Mouse (Mus musculus): ENCODE data around the gene Lix1l. TPM values are rescaled to one million over a fixed set of nuclear protein-coding genes. Genes with fewer than 3 reads are reported as not detected.

The Lix1l gene
- total RNA-seq, 2 experiments from 2014 or later: 28.3 to 28.6 TPM

GRCm38 (mm10) chr3:96666916-96667315, 66.0 kb downstream of the Lix1l start:
- DNase-seq: no peak
- intact Hi-C loops (cut with DNase I): loop anchor here (5.0 kb wide), 1 partner anchor 40 kb away; the partner anchor contains the start of gene Nudt17

DNA sequence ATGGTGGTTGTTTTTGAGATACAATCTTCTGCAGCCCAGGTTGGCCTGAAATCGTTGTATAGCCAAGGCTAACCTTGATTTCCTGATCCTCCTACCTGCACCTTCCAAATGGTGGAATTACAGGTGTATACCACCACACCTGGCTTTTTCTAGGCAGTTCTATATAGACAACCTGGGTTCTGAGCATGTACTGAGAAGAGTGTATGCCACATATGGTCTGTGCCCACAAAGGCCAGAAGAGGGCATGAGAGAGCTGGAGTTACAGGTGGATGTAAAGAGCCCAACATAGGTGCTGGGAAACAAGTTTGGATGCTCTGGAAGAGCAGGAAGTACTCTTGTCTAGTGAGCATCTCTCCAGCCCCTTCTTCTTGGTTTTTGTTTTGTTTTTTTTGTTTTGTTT, 66.4 kb downstream of the Lix1l start:
- intact Hi-C loops (cut with DNase I): loop anchor here (5.0 kb wide), 1 partner anchor 40 kb away; the partner anchor contains the start of gene Nudt17
- peak in 1 of 2 experiments; percentile 17 for DNase-seq

- no peak for DNase-seq
- intact Hi-C loops (cut with DNase I): loop anchor here (5.0 kb wide), 1 partner anchor 39 kb away; the partner anchor contains the start of gene Nudt17
Measured at GRCm38 (mm10) chr3:96668424-96669067, 67.6 kb downstream of the Lix1l start.

GRCm38 (mm10) chr3:96669727-96670468, 68.9 kb downstream of the Lix1l start, which contains the start of gene Ankrd35:
TSS of gene Ankrd35 (plus strand) at chr3:96670131.
- peak; percentile 74 to 84 for DNase-seq
- intact Hi-C loops (cut with DNase I): loop anchor here (5.0 kb wide), 1 partner anchor 37 kb away; the partner anchor contains the start of gene Nudt17

- intact Hi-C loops (cut with DNase I): no loop called here
- DNase-seq: no peak
Measured at GRCm38 (mm10) chr3:96671519-96671918, 70.6 kb downstream of the Lix1l start.

GRCm38 (mm10) chr3:96673514-96673913, 72.6 kb downstream of the Lix1l start:
- DNase-seq: no peak
- intact Hi-C loops (cut with DNase I): no loop called here

DNA sequence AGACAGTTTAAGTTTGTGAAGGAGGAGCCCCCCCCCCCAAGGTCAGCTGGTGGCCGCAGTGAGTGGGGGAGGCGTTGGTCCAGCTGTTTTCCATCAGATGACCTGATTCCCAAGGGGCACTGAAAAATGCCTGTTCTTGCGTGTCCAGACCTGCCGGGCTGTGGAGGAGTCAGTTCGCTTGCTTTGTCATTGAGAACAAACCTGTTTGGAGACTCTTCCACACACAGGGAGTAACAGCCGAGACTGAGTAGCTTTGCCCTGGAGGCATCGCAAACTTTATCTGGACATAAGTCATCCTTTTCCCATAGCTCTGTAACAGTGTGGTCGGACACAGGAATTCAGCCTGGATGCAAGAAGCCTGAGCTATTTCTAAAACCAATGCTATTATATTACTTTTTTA, 73.5 kb downstream of the Lix1l start:
- DNase-seq: no peak
- intact Hi-C loops (cut with DNase I): no loop called here

DNA sequence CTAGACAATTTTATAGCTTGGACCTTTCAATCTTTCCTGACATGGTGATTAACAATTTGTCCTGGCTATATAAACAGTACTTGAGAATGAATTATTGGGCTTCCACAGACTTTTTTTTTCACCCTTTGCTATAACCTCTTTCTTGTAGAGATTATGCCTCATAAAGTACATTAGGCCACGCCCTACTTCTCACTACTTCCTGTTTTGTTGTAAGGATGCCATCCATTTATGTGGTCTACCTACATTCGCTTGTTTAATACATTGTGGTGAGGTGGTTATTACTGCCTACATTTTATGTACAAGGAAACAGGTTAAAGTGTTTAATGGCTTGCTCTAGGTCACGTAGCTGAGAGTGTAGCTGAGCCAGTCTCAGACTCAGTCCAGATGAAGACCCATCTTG, 74.2 kb downstream of the Lix1l start:
- intact Hi-C loops (cut with DNase I): no loop called here
- no peak for DNase-seq

DNA sequence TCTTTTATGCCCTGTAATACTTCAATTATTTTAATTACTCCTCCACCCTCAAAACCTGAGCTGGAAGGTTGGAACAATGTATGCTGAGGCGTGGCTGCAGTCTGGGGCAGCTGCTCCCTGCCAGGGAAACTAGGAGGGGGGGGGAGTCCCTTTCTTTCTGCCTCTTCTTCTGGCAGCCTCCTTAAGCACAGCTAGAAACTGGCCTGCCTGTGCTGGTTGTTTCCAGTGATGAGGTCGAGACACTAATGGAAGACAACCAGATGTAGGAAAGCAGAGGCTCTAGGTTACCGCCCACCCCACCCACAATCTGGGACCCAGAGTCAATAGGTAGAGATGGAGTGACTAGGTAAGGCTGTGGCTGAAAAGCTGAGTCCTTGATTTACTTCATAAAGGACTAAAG, 74.7 kb downstream of the Lix1l start:
- intact Hi-C loops (cut with DNase I): no loop called here
- no peak for DNase-seq

Other genes with a start within 250 kb of the Lix1l start
- gene BC107364, start 148.8 kb upstream of the Lix1l start, total RNA-seq (2021): not detected
- gene Hfe2, start 76.0 kb upstream of the Lix1l start, total RNA-seq (2021): 100 to 1,000 TPM; 219 to 221 TPM
- 100 to 1,000 TPM; 512 to 552 TPM for gene Txnip, start 43.2 kb upstream of the Lix1l start, total RNA-seq (2021)
- 1 to 10 TPM; 3.7 to 4.5 TPM for gene Gm16253, start 24.2 kb upstream of the Lix1l start, total RNA-seq (2021)
- gene Polr3gl, start 7.0 kb upstream of the Lix1l start, total RNA-seq (2021): 10 to 100 TPM; 21.8 to 25.3 TPM
- 1 to 10 TPM; 1.3 to 1.8 TPM for gene Ankrd34a, start 4.5 kb upstream of the Lix1l start, total RNA-seq (2021)
- gene Rbm8a, start 28.8 kb downstream of the Lix1l start, total RNA-seq (2021): 10 to 100 TPM; 37.9 to 40.5 TPM
- 10 to 100 TPM; 30.5 to 30.7 TPM for gene Pex11b, start 34.2 kb downstream of the Lix1l start, total RNA-seq (2021)
- gene Gm42957, start 34.3 kb downstream of the Lix1l start, total RNA-seq (2021): under 1 TPM in 1 of 2 experiments, not detected in 1; 0.17 TPM
- 1 to 10 TPM in 1 of 2 experiments, under 1 TPM in 1; 0.85 to 1.2 TPM for gene Itga10, start 44.4 kb downstream of the Lix1l start, total RNA-seq (2021)
- under 1 TPM; 0.84 to 0.93 TPM for gene Ankrd35, start 69.0 kb downstream of the Lix1l start, total RNA-seq (2021)
- gene Pias3, start 95.2 kb downstream of the Lix1l start, total RNA-seq (2021): 10 to 100 TPM; 18.1 to 22.1 TPM
- 1 to 10 TPM; 2.1 to 2.2 TPM for gene Nudt17, start 107.4 kb downstream of the Lix1l start, total RNA-seq (2021)
- 10 to 100 TPM; 21.8 to 24.3 TPM for gene Polr3c, start 126.5 kb downstream of the Lix1l start, total RNA-seq (2021)
- 10 to 100 TPM; 20.7 to 23.2 TPM for gene Rnf115, start 126.5 kb downstream of the Lix1l start, total RNA-seq (2021)
- gene Pdzk1, start 228.1 kb downstream of the Lix1l start, total RNA-seq (2021): under 1 TPM in 1 of 2 experiments, not detected in 1; 0.12 TPM
- gene Cd160, start 228.2 kb downstream of the Lix1l start, total RNA-seq (2021): not detected